Mouse (Mus musculus): ENCODE results near the gene Amhr2. TPM values are rescaled to one million over a fixed set of nuclear protein-coding genes. Genes with fewer than 3 reads are reported as not detected.

Amhr2 gene
- polyA plus RNA-seq, 1 experiment, result 0.56 TPM

DNA sequence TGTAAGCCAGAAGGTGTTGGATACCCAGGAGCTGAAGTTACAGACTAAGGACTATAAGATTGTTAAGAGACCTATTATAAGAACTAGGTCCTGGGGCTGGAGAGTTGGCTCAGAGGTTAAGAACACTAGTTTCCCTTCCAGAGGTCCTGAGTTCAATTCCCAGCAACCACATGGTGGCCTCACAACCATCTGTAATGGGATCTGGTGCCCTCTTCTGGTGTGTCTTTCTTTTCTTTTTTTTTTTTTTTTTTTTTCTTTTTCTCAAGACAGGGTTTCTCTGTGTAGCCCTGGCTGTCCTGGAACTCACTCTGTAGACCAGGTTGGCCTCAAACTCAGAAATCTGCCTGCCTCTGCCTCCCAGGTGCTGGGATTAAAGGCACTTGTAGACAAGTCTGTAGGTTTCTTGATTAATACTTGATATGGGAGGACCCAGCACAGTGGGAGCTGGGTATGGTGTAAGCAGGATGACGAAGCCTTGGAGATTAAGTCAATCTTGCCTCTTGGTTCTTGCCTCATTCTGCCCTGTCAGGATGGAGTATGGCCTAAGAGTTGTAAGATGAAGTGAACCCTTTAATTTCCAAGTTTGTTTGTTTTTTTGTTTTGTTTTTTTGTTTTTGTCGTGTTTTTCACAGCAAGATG is 21.4 kb upstream of the Amhr2 start:
- no peak for DNase-seq (ENCODE audit: low read depth in 1 of 2, low spot score in 2 of 2)
- Histone ChIP-seq H3K4me1 (ENCODE audit: control insufficient read depth, insufficient read depth, insufficient read length) (no peaks in the 10 kb centered on the region), H3K27me3 (ENCODE audit: control insufficient read depth, insufficient read depth, low read length) (no peaks in the 10 kb centered on the region), H3K27ac (ENCODE audit: insufficient read depth, low read length) (no peak overlapping the region), H3K36me3 (ENCODE audit: control insufficient read depth, insufficient read depth, low read length) (peaks cover 18% of the 10 kb centered on the region), H3K4me3 (ENCODE audit: extremely low read depth, insufficient read depth, insufficient read length) (no peak overlapping the region)
- WGBS, result 89% methylated on average over 2 of the region's 2 CpGs
- TF ChIP-seq POLR2A (IDR thresholded peaks at IDR 0.05; ENCODE audit: low read depth, low read length) (no peak), CTCF (IDR thresholded peaks at IDR 0.05; ENCODE audit: extremely low read depth, insufficient read depth, insufficient read length, insufficient replicate concordance) (no peak)

DNA sequence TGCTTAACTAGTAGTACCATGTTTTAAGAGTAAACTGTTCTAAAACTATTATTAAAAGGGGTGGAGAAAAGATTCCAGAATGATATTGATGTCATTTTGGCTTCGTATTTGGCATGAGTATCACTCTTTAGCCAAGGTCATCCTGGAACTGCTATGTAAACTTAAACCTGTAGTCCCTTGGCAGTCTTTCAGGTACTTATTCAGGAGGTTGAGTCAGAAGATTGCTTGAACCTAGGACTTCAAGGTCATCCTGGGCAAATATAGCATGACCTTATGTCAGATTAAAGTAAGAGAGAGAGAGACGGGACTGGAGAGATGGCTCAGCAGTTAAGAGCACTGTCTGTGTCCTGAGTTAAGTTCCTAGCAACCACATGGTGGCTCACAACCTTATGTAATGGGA is 20.5 kb upstream of the Amhr2 start:
- TF ChIP-seq CTCF (IDR thresholded peaks at IDR 0.05; ENCODE audit: extremely low read depth, insufficient read depth, insufficient read length, insufficient replicate concordance) (no peak), POLR2A (IDR thresholded peaks at IDR 0.05; ENCODE audit: low read depth, low read length) (no peak)
- H3K36me3 ChIP-seq (ENCODE audit: control insufficient read depth, insufficient read depth, low read length), result peaks cover 24% of the 10 kb centered on the region
- H3K27ac ChIP-seq (ENCODE audit: insufficient read depth, low read length), result no peak overlapping the region
- WGBS, result 91% methylated on average over 2 of the region's 2 CpGs
- H3K4me1 ChIP-seq (ENCODE audit: control insufficient read depth, insufficient read depth, insufficient read length), result no peaks in the 10 kb centered on the region
- DNase-seq (ENCODE audit: low read depth in 1 of 2, low spot score in 2 of 2), result no peak
- no peak overlapping the region for H3K4me3 ChIP-seq (ENCODE audit: extremely low read depth, insufficient read depth, insufficient read length)
- H3K27me3 ChIP-seq (ENCODE audit: control insufficient read depth, insufficient read depth, low read length), result no peaks in the 10 kb centered on the region

DNA sequence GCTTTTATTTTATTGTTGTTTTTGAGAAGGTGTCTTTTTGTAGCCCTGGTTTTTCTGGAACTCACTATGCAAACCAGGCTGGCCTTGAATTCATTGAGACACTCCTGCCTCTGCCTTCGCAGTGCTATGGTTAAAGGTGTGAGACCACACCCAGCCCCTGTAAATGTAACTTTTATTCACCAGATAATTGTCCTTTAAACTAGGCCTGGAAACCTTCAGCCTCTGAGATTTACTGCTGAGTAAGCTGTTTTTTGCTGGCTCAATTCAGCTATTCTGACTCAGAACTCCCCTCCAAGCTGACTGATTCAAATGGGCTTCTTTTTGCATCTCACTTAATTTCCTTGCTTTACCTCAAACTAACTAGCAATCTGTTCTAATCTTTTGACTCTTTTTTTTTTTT is 18.2 kb upstream of the Amhr2 start:
- peaks cover 37% of the 10 kb centered on the region for H3K36me3 ChIP-seq (ENCODE audit: control insufficient read depth, insufficient read depth, low read length)
- TF ChIP-seq POLR2A (IDR thresholded peaks at IDR 0.05; ENCODE audit: low read depth, low read length) (no peak), CTCF (IDR thresholded peaks at IDR 0.05; ENCODE audit: extremely low read depth, insufficient read depth, insufficient read length, insufficient replicate concordance) (no peak)
- no peaks in the 10 kb centered on the region for H3K4me1 ChIP-seq (ENCODE audit: control insufficient read depth, insufficient read depth, insufficient read length)
- no peak for DNase-seq (ENCODE audit: low read depth in 1 of 2, low spot score in 2 of 2)
- H3K27me3 ChIP-seq (ENCODE audit: control insufficient read depth, insufficient read depth, low read length), result no peaks in the 10 kb centered on the region
- H3K27ac ChIP-seq (ENCODE audit: insufficient read depth, low read length), result no peak overlapping the region
- H3K4me3 ChIP-seq (ENCODE audit: extremely low read depth, insufficient read depth, insufficient read length), result no peak overlapping the region
- 91% methylated on average over 1 of the region's 1 CpGs for WGBS

DNA sequence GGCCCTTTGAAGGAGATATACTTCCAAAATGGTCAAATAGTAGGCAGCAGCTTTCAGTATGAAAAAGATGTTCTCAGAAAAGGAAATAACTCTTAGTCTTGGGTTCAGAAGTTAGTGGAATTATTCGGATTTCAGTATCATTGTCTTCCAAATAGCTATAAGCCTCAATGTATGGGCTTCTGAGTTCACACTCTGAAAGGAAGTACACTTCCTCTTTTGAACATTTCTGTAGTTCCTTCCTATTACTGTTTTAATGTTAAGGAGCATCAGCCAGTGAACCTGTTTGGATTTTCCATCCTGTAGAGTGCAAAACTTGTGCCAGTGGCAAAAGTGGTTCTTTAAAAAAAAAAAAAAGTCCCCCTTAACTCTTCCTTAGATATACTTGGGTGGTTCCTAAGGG is 13.1 kb upstream of the Amhr2 start:
- no peak overlapping the region for H3K27ac ChIP-seq (ENCODE audit: insufficient read depth, low read length)
- no peak for DNase-seq (ENCODE audit: low read depth in 1 of 2, low spot score in 2 of 2)
- peaks cover 47% of the 10 kb centered on the region for H3K36me3 ChIP-seq (ENCODE audit: control insufficient read depth, insufficient read depth, low read length)
- no peaks in the 10 kb centered on the region for H3K4me1 ChIP-seq (ENCODE audit: control insufficient read depth, insufficient read depth, insufficient read length)
- H3K4me3 ChIP-seq (ENCODE audit: extremely low read depth, insufficient read depth, insufficient read length), result no peak overlapping the region
- no peaks in the 10 kb centered on the region for H3K27me3 ChIP-seq (ENCODE audit: control insufficient read depth, insufficient read depth, low read length)
- WGBS, result 50% methylated on average over 1 of the region's 1 CpGs
- TF ChIP-seq POLR2A (IDR thresholded peaks at IDR 0.05; ENCODE audit: low read depth, low read length) (no peak), CTCF (IDR thresholded peaks at IDR 0.05; ENCODE audit: extremely low read depth, insufficient read depth, insufficient read length, insufficient replicate concordance) (no peak)

DNA sequence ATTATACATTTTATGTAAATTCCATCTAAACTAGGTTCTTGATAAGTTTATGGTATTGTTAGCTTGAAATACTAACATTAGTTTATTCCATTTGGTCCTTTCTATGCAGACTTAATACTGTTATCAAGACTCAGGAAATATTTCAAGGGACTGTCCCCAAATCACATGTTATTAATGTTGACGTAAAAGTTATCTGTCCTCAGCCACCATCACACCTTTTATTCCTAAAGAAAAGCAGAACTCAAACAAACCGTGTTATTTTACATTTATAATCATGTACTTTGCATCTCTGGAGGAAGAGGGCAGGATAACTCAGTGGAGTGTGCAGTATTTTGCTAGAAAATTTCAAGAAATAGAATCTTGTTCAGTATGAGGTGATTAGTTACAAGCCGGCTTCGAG is 12.0 kb upstream of the Amhr2 start:
- Histone ChIP-seq H3K4me3 (ENCODE audit: extremely low read depth, insufficient read depth, insufficient read length) (no peak overlapping the region), H3K4me1 (ENCODE audit: control insufficient read depth, insufficient read depth, insufficient read length) (no peaks in the 10 kb centered on the region), H3K36me3 (ENCODE audit: control insufficient read depth, insufficient read depth, low read length) (peaks cover 45% of the 10 kb centered on the region), H3K27me3 (ENCODE audit: control insufficient read depth, insufficient read depth, low read length) (no peaks in the 10 kb centered on the region), H3K27ac (ENCODE audit: insufficient read depth, low read length) (no peak overlapping the region)
- no peak for DNase-seq (ENCODE audit: low read depth in 1 of 2, low spot score in 2 of 2)
- WGBS, result 84% methylated on average over 4 of the region's 4 CpGs
- TF ChIP-seq CTCF (IDR thresholded peaks at IDR 0.05; ENCODE audit: extremely low read depth, insufficient read depth, insufficient read length, insufficient replicate concordance) (no peak), POLR2A (IDR thresholded peaks at IDR 0.05; ENCODE audit: low read depth, low read length) (no peak)

DNA sequence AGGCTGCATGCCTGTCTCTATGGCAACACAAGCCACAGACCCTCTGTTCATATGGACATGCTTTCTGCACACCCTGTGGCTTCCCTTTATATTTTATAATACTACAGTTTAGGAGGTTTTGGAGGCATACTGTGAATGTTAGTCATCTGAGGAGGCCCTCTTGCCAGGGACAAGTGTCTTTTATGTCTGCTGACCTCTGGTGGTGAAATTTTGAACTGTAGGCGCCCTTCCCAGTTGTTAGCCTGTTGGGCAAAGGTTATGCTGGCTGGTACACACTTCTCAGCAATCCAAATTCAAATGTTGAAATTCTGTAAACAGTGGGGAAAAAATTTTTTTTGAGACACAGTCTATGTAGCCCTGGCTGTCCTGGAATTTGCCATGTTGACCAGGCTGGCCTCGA is 2.7 kb upstream of the Amhr2 start:
- DNase-seq (ENCODE audit: low read depth in 1 of 2, low spot score in 2 of 2), result peak; percentile 46 to 75
- no peak for TF ChIP-seq POLR2A (IDR thresholded peaks at IDR 0.05; ENCODE audit: low read depth, low read length)
- TF ChIP-seq CTCF (IDR thresholded peaks at IDR 0.05; ENCODE audit: extremely low read depth, insufficient read depth, insufficient read length, insufficient replicate concordance), result peak; percentile 44; the same call in 1 of the 2 replicates
- Histone ChIP-seq H3K27ac (ENCODE audit: insufficient read depth, low read length) (no peak overlapping the region), H3K36me3 (ENCODE audit: control insufficient read depth, insufficient read depth, low read length) (no peaks in the 10 kb centered on the region), H3K27me3 (ENCODE audit: control insufficient read depth, insufficient read depth, low read length) (no peaks in the 10 kb centered on the region), H3K4me3 (ENCODE audit: extremely low read depth, insufficient read depth, insufficient read length) (no peak overlapping the region), H3K4me1 (ENCODE audit: control insufficient read depth, insufficient read depth, insufficient read length) (no peaks in the 10 kb centered on the region)
- WGBS, result 51% methylated on average over 2 of the region's 2 CpGs

DNA sequence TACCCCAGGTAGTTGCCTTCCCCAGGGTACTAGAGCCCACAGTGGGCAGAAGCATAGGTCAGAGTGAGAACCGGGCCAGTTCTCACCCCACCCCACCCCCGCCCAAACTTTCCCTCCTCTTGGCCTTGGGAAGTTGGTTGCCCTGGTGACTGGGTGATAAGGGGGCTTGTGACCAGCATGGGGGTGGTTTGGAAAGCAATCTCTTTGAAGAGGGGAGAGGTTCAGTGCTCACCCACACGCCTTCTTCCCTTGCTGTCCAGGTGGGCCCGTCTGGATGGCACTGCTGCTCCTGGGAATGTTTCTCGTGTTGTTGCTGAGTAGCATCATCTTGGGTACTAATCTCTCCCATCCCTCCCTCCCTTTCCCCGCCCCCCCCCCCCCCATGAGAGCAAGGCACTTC is 1.3 kb downstream of the Amhr2 start:
- H3K36me3 ChIP-seq (ENCODE audit: control insufficient read depth, insufficient read depth, low read length), result no peaks in the 10 kb centered on the region
- DNase-seq (ENCODE audit: low read depth in 1 of 2, low spot score in 2 of 2), result no peak
- H3K4me1 ChIP-seq (ENCODE audit: control insufficient read depth, insufficient read depth, insufficient read length), result no peaks in the 10 kb centered on the region
- H3K4me3 ChIP-seq (ENCODE audit: extremely low read depth, insufficient read depth, insufficient read length), result no peak overlapping the region
- 78% methylated on average over 5 of the region's 6 CpGs for WGBS
- no peak for TF ChIP-seq CTCF (IDR thresholded peaks at IDR 0.05; ENCODE audit: extremely low read depth, insufficient read depth, insufficient read length, insufficient replicate concordance)
- TF ChIP-seq POLR2A (IDR thresholded peaks at IDR 0.05; ENCODE audit: low read depth, low read length), result no peak
- no peaks in the 10 kb centered on the region for H3K27me3 ChIP-seq (ENCODE audit: control insufficient read depth, insufficient read depth, low read length)
- no peak overlapping the region for H3K27ac ChIP-seq (ENCODE audit: insufficient read depth, low read length)
